Mouse (Mus musculus): ENCODE data around the gene Parm1.

- TF ChIP-seq POLR2A (IDR thresholded peaks at IDR 0.05; ENCODE audit: borderline replicate concordance, extremely low read depth, low read depth, low read length) (no peak), CTCF (IDR thresholded peaks at IDR 0.05; ENCODE audit: insufficient read depth, low read length) (no peak)
These were observed 2.1 kb downstream of the Parm1 start for GRCm38 (mm10) chr5:91519521-91519920.
